Mouse (Mus musculus) heart, postnatal 25 days (tissue): Measurements from ENCODE around the gene Actl6b. TPM values are rescaled to one million over a fixed set of nuclear protein-coding genes. Genes with fewer than 3 reads are reported as not detected.
"Not testable (repeated sequence)": the region's sequence is repeated elsewhere in the genome, so short reads cannot be mapped to it uniquely, and the experiment has no call there.

ENCODE experiments used
- DNase-seq: peaks from one replicate; pipeline ENCODE4 v3.0.0; 2022; ENCODE audit warnings: low spot score
- intact Hi-C: fragments of 180-260 bp; cut with DNase I; formaldehyde crosslinking; loops from one replicate; pipeline ENCODE4 v1.15.1; 2025
- total RNA-seq, 2 experiments: library from RNA; stranded (reverse); gene quantifications; 2 replicates each; pipeline ENCODE4 v1.2.3; 2021

Actl6b gene
- total RNA-seq, 2 experiments from 2014 or later = not detected

GRCm38 (mm10) chr5:137596601-137597261 lies 43.4 kb downstream of the Actl6b start:
- no peak for DNase-seq
- intact Hi-C loops = no loop called here

DNA sequence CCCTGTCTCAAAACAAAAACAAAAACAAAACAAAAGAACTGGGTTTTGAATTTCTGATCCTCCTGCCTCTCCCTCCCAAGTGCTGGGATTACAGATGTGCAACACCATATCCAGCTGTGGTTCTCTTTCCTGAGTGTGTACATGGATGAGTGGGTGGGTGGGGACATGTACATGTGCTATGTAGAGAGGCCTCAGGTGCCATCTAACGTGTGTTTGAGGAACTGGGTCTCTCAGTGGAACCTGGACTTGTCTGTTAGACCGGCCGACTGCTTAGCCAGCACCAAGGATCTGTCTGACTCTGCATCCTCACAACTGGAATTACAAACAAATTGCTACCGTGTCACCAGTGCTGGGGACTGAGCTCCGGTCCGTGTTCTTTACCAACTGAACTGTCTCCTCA lies 44.3 kb downstream of the Actl6b start:
- intact Hi-C loops = no loop called here
- no peak for DNase-seq

GRCm38 (mm10) chr5:137598100-137598826 lies 44.9 kb downstream of the Actl6b start:
- intact Hi-C loops = no loop called here
- DNase-seq = no peak

DNA sequence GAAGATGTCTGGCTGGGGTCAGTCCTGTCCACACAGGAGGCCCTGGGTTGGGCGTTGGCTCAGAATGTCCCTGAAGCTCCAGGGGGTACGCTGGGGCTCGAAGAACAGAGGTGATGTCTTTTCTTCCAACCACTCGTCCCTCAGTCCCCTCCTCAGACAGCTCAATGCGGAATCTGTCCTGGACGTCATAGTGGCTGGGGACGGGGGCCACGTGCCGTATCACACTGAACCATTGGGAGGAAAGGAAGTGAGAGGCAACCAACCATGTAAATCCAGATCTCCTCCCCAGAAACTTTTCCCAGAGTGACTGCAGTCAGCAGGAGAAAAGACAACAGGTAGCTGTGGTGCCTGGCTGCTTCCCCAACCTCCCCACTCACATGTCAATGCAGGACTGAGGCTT lies 46.3 kb downstream of the Actl6b start:
- intact Hi-C loops = no loop called here
- no peak for DNase-seq

GRCm38 (mm10) chr5:137600281-137600618 lies 46.9 kb downstream of the Actl6b start:
- intact Hi-C loops = loop anchor here (2.0 to 5.0 kb wide), 3 partner anchors 67 to 157 kb away; partner anchors contain the start of genes Epo, Gnb2 and Pop7
- no peak for DNase-seq

GRCm38 (mm10) chr5:137600619-137601364 lies 47.5 kb downstream of the Actl6b start, which contains the start of gene Mospd3:
Mospd3 (minus strand) TSS chr5:137601058.
- intact Hi-C loops = loop anchor here (2.0 to 5.0 kb wide), 3 partner anchors 68 to 157 kb away; partner anchors contain the start of genes Epo, Gnb2 and Pop7

DNA sequence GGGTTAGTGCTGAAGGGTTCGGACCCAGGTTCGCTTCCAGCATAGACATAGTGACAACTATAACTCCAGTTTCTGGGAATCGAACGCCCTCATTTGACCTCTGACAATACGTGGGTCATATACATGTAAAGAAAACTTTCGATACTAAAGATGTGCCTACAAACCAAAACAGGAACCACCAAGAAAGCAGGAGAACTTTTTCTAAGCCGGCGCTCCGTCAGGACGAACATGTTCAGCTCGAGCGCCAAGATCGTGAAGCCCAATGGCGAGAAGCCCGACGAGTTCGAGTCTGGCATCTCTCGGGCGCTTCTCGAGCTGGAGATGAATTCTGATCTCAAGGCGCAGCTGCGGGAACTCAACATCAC lies 48.0 kb downstream of the Actl6b start:
- intact Hi-C loops = loop anchor here (2.0 to 5.0 kb wide), 3 partner anchors 69 to 156 kb away; partner anchors contain the start of genes Epo, Gnb2 and Pop7

More at GRCm38 (mm10) chr5:137600619-137601364, 47.5 kb downstream of the Actl6b start, which contains the start of gene Mospd3:
- peak; percentile 92 for DNase-seq

GRCm38 (mm10) chr5:137607860-137608653 lies 54.7 kb downstream of the Actl6b start:
- DNase-seq = no peak
- intact Hi-C loops = no loop called here

More for the DNA sequence above, 48.0 kb downstream of the Actl6b start:
- no peak for DNase-seq

- no peak for DNase-seq
- intact Hi-C loops = no loop called here
Observed at GRCm38 (mm10) chr5:137608654-137609190, 55.4 kb downstream of the Actl6b start.

GRCm38 (mm10) chr5:137609292-137609691 lies 56.0 kb downstream of the Actl6b start:
- intact Hi-C loops = no loop called here
- DNase-seq = no peak

DNA sequence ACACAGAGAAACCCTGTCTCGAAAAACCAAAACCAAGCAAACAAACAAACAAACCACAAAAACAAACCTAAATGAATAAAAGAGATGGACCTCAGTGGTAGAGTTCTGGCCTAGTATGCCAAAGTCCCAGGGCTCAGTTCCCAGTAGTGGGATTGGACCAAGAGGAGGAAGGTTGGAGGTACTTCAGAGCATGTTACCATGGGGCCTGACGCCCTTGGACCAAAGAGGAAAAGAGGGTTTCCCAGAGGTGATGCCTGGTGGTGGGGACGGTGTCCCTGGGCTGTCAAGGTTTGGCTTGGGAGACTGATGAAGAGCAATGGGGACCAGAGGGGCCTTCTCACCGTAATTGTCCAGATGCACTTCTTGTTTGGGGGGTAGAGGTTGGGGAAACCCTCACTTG lies 56.7 kb downstream of the Actl6b start:
- intact Hi-C loops = no loop called here
- DNase-seq = no peak

- intact Hi-C loops = no loop called here
- peak; percentile 75 for DNase-seq
Observed at GRCm38 (mm10) chr5:137610548-137611244, 57.4 kb downstream of the Actl6b start.

DNA sequence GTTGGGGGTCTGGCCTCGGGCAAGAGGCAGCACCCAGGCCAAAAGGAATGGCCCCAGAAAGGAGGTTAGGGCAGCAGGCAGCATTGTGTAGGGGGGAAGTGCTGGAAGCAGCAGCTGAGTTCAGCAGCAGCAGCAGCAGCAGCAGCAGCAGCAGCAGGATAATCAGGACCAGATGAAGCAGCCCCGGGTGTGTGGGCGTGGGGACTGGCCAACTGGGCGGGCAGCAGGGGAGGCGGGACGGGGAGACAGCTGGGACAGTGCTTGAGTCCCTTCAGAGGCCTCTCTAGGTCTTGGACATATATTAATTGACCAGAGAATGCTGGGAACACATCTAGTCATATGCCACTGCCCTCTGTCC lies 57.9 kb downstream of the Actl6b start:
- intact Hi-C loops = no loop called here

DNA sequence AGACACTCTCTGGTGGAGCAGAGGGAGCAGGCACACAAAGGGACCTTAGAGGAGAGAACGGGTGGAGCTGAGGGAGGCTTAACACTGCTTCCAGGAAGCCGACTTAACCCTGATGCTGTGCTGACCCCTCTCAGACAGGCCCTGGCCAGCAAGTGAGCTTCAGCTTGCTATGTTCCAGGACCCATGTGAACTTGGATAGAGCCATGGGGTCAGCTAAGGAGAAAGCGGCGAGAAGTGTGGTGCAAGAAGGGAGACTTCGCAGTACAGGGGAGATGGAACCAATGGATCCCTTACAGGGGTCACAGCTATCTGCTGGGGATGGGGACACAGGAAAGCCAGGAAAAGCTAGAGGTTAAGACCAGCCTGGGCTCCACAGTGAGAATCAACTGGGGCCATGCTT lies 59.8 kb downstream of the Actl6b start:
- DNase-seq = no peak

More for the DNA sequence above, 57.9 kb downstream of the Actl6b start:
- DNase-seq = peak; percentile 69

GRCm38 (mm10) chr5:137613550-137613949 lies 60.2 kb downstream of the Actl6b start, which contains the start of gene Pcolce:
Pcolce (minus strand) TSS chr5:137613784.
- intact Hi-C loops = no loop called here
- no peak for DNase-seq

More for the DNA sequence above, 59.8 kb downstream of the Actl6b start:
- intact Hi-C loops = no loop called here

DNA sequence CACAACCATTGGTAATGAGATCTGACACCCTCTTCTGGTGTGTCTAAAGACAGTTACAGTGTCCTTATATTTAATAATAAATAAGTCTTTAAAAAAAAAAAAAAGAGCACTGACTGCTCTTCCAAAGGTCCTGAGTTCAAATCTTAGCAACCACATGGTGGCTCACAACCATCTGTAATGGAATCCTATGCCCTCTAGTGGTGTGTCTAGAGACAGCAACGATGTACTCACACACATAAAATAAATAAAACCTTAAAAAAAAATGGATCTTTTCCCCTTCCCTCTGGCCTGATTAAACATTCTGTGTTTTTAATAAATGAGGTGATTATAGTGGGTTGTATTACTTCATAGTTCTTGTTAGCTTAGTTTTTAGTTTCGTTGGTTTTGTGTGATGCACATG lies 61.6 kb downstream of the Actl6b start:
- DNase-seq, intact Hi-C loops: not testable (repeated sequence)

DNA sequence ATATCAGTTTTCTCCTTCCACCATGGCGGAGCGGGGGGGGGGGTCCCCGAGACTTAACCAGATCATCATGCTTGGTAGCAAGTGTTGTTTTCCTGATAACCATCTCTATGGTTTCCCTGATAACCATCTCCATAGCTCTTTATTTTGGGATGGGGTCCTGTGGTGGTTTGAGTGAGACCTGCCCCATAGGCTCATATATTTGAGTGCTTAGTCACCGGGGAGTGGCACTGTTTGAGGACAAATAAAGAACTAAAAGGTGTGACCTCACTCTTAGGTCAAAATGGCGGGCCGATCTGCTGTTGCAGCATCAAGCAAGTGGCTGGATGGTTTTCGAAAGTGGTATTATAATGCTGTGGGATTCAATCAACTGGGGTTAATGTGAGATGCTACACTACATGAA lies 62.0 kb downstream of the Actl6b start:
- intact Hi-C loops = no loop called here
- no peak for DNase-seq
